Mouse (Mus musculus): ENCODE results near the gene Gm10974.

DNA sequence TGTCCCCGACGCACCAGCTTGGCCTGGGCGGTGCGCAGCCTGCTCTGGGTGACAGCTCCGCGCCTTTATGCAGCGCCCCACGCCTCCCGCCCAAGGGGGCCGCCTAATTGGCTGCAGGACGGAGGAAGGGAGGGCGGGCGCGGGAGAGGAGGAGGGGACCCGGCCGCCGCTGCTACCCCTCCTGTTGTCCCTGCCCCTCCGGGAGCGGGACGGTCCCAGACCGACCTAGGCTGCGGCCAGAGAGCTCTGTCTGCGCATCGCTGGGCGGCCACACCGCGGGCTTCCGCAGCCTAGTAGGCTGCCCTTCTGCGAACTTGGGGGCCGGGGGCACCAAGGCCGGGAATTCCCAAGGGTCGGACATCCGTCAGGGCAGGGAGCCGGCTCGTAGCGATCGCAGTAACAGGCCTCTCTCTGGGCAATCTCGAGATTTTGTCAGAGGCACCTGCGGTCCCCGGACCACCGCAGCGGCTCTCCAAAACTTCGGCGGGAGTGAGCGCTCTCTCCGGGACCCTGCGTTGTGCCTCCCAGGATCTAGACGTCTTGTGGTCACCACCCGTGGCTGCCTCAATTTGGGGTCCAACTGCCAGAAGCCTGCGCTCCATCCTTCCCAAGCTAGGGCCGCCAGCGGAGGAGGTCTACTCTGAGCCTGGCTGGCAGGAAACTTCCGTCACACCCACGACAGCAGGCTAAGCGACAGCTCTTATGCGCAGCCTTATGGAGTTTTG is 61.9 kb downstream of the Gm10974 start, which contains the start of gene Aldh1a3:
- TF ChIP-seq GATA1 (IDR thresholded peaks at IDR 0.05; ENCODE audit: borderline replicate concordance, low read length) (no peak), CTCF (IDR thresholded peaks at IDR 0.05; ENCODE audit: low read depth, low read length) (no peak), POLR2AphosphoS5 (IDR thresholded peaks at IDR 0.05; ENCODE audit: insufficient replicate concordance, low read depth, low read length) (no peak), TAL1 (conservative IDR thresholded peaks at IDR 0.05; ENCODE audit: low read depth, low read length) (no peak), GATA2 (IDR thresholded peaks at IDR 0.05; ENCODE audit: borderline replicate concordance, low read depth, low read length) (no peak)

Measured in G1E (cell line).